Mouse (Mus musculus) hindbrain, embryonic 14.5 days (tissue): Measurements from ENCODE around the gene A630001G21Rik. TPM values are rescaled to one million over a fixed set of nuclear protein-coding genes. Genes with fewer than 3 reads are reported as not detected.

Experiments used
- microRNA-seq: library from miRNA; unstranded; fragments of <30 nt; microRNA quantifications from one replicate; pipeline ENCODE4, GENCODE M21; 2016
- polyA plus RNA-seq: library from polyadenylated mRNA; unstranded; fragments of >200 nt; fragmentation: Nextera tagmentation; extraction: Ambion mirVana; gene quantifications from 2 replicates; pipeline ENCODE4 v1.2.1, GENCODE M21; 2014

The A630001G21Rik gene
- polyA plus RNA-seq, 1 experiment from 2014 or later: 0.19 TPM

Small RNAs within 50 kb of the gene (microRNA-seq; reads per million reads assigned to microRNA genes)
- gene Gm25472 (not detected), gene Mir8096 (not detected)

Other genes with a start within 250 kb of the A630001G21Rik start
- gene G530012D18Rik, start 203.0 kb downstream of the A630001G21Rik start, polyA plus RNA-seq: not detected in 2 replicates
- 0.40 and 0.63 TPM in 2 replicates for gene Sp110, start 179.8 kb downstream of the A630001G21Rik start, polyA plus RNA-seq
- gene Sp140, start 178.3 kb downstream of the A630001G21Rik start, polyA plus RNA-seq: 0.39 and 0.67 TPM in 2 replicates
- gene Sp100, start 128.7 kb downstream of the A630001G21Rik start, polyA plus RNA-seq: 0.27 and 0.48 TPM in 2 replicates
- gene Cab39, start 14.8 kb upstream of the A630001G21Rik start, polyA plus RNA-seq: 77.8 and 91.9 TPM in 2 replicates
- 124 and 127 TPM in 2 replicates for gene Itm2c, start 115.6 kb upstream of the A630001G21Rik start, polyA plus RNA-seq
- gene 4933407L21Rik, start 149.8 kb upstream of the A630001G21Rik start, polyA plus RNA-seq: 4.8 and 7.5 TPM in 2 replicates
- gene Gpr55, start 182.4 kb upstream of the A630001G21Rik start, polyA plus RNA-seq: 0.09 and 0.13 TPM in 2 replicates
- 0.31 TPM in 2 replicates for gene Spata3, start 238.2 kb upstream of the A630001G21Rik start, polyA plus RNA-seq